Mouse (Mus musculus) naive thymus-derived CD4-positive, alpha-beta T cell, adult 2 months (primary cell): ENCODE results near the gene Spsb2.
"Not testable (repeated sequence)": the region's sequence is repeated elsewhere in the genome, so short reads cannot be mapped to it uniquely, and the experiment has no call there.

Experiments
- DNase-seq: peaks from one replicate; pipeline ENCODE4 v3.0.0-alpha.2; 2011; ENCODE audit warnings: low read depth

Gene Spsb2

DNA sequence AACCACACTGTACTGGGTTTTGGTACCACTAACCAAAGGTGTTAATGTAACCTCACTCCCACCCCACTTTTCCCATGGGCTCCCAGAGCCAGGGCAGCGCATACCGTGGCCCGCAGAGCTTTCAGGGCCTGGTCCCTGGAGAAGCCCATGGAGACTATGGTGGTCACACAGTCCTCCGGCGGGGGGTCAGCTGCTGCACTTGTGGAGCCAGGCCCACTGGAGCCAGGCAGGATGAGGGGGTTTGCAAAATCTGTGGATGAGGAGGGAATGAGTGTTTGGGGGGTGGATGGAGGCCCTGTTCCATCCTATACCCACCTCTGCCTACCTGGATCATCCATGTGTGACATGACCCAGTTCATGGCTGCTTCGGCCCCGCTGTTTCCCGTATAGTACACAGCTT, 9.1 kb downstream of the Spsb2 start:
- no peak for DNase-seq

DNA sequence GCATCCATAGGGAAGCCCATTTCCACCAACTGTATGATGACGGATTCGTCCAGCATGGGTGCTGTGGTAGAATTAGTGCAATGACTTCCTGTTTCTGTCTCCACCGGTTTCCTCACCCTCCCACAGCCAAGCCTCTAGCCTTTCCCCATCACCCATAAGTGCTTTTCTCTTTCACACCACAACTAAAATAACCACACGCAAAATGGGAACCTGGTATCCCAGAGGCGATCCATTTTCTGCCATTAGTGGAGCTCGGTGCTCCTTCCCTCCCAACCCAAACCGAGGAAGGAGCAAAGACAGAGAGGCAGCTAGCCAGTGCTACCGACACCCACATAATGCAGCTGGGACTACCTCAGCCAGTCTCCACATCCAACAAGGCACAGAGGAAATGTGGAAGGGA, 9.5 kb downstream of the Spsb2 start:
- no peak for DNase-seq

DNA sequence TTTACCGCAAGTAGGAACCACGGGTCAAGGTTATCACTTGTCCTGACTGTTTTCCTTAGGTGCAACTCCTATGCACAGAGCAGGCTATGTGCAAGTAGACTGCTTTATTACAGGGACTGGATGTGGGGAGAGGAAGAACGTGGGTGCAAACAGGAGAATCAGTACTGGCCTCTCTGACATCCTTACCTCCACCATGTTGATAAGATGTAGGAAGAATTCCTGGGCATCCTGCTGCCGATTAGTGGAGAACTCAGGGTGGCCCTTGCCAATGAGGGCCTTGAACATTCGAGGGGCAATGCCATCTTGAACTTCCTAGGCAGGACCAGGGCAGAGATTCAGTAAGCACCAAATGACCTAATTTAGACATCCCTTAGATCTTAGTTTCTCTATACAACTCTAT, 12.4 kb downstream of the Spsb2 start:
- no peak for DNase-seq

DNA sequence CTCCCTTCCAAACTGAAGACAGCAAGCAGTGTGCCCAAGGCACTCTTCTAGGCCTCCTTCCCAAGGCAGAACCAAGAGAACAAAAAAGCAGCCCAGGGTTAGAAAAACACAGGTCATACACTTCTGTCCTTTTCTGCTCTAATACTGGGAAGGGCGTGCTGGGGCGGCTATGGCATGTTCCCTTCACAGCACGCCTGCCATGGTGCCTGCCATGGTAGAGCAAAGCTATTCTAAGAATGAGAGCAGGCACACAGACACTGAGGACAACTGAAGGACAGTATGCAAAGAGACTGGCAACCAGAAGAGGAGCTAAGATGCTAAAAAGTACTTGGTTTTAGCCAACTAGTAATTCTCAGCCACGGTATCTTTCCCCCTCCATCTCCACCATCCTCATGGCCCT, 13.6 kb downstream of the Spsb2 start:
- DNase-seq: no peak

DNA sequence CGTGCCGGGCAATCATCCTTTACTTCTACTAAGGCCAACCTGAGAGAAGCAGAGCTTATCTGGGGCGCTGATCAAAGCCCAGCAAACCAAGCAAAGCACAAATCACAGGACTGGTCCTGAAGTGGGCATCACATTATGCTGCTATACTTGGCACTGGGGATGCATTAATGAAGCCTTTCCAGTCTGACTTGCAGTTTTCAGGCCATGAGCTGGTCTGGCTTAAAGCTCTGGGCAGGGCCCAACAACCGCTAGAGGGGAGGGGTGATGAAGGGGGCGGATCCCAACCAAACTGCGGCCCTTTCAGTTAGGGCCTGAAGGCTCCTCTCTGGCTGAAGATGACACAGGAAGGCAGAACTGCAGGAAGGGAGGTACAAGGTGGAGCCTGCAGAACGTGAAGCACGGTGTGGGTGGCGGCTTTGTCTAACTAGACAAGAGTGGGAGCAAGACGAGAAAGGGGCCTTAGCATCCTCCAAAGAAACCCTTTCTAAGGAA, 19.7 kb downstream of the Spsb2 start:
- DNase-seq: peak; percentile 50

DNA sequence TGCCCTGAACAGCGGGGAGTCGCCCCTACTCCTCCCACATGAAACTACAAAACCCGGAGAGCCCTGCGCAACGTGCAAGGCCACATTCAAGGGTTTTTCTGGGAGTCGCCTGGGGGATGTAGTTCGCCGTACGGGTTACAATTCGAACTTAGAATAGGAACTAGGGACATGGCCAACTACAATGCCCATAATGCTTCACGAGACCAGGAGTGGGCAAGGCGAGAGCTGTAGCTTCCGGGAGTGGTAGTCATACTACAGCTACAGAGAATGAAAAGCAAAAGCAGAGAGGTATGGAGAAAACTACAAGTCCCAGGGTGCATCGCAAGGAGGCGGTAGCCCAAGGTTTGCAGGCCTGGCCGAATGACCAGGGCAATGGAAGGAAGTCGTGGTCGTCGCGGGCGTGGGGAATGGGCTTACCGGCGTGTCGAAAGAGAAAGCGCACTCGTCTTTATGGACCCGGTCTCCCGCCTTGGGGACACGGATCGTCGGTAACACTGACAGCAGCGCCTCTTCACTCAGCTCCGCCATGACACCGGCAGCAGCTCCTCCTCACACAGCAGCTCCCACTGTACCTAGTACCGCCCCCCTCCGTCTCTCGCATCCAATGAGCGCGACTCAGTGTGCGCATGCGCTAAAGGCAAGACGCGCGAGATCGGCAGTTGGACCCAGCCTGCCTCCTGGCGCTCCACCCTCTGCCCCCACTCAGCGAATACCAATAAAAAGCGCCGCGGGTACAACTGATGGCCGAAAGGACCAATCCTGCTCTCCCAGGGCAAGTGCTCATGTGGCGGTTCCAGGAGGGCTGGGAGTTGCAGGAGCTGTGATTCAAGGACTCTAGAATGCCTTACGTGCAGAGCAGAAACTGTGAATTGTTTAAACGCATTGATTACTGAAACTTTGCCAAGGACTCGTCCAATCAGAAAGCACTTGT, 20.7 kb downstream of the Spsb2 start, which contains the start of the genes Usp5 and Cdca3:
Gene Usp5, minus strand, starts transcription at position 617 of the 931 bp plus-strand sequence.
Gene Cdca3, plus strand, starts transcription at position 680 of the 931 bp plus-strand sequence.
- DNase-seq: peak; percentile 99

DNA sequence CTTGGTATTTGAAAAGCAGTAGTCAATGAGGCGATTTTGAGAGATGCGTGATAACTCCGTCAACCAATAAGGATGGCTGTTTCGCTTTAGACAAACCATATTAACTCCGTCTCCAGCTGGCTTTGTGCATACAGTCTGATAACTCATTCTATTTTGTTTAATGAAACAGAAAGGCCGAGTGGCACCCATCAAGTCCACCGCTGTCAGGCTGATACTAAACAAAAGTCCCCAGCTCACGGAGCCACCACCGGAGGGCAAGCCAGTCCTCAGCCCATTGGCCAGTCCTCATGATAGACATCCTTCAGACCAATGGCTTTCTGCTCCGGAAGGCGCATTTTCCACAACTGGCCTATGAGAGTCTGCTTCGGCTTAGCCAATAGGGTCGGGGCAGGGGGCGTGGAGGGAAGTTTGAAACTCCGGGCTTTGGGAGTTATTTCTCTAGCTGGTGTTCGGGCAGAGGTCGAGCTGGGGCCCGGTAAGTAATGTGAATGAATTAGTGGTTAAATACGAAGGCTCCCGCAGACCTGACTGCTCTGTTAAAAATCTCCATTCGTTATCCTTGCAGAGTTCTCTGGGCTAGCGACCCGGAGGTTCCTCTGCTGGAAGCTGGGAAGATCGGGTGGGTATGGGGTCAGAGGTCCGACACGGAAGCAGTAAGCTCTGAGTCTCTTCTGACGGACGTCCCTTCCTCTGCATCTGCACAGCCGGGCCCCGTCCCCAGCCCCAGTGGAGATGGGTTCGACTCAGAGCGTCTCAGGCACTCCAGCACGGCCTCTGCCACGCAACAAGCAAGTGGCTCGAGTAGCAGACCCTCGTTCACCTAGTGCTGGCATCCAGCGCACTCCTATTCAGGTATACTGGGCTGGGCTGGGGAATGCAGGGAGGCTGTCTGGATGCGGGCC, 21.6 kb downstream of the Spsb2 start:
- DNase-seq: peak; percentile 95

DNA sequence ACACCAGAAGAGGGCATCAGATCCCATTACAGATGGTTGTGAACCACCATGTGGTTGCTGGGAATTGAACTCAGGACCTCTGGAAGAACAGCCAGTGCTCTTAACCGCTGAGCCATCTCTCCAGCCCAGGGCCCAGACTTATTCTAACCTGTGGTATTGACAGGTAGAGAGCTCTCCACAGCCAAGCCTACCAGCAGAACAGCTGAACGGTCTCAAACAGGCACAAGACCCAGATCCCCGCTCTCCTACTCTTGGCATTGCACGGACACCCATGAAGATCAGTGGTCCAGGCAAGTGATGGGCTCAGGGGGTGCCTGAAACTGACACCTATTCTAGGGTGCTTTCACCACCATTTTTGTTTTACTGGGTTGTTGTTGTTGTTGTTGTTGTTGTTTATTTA, 22.7 kb downstream of the Spsb2 start:
- DNase-seq: not testable (repeated sequence)

DNA sequence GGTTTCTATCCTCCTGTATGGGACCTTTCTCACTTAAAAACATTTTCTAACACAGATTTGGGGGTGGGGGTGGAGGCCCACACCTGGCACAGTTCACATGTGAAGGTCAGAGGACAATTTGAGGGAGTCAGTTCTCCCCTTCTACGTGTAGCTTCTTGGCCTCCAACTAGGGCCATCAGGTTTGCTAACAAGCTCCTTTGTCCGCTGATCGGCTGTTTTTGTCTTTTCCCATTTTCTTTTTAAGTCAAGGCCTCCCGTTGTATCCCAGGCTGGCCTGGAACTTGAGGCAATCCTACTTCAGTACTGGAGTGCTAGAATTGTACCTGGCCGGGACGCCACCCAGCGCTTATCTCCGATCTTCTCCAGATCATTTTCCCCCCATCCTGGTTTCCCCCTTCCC, 23.2 kb downstream of the Spsb2 start:
- no peak for DNase-seq

DNA sequence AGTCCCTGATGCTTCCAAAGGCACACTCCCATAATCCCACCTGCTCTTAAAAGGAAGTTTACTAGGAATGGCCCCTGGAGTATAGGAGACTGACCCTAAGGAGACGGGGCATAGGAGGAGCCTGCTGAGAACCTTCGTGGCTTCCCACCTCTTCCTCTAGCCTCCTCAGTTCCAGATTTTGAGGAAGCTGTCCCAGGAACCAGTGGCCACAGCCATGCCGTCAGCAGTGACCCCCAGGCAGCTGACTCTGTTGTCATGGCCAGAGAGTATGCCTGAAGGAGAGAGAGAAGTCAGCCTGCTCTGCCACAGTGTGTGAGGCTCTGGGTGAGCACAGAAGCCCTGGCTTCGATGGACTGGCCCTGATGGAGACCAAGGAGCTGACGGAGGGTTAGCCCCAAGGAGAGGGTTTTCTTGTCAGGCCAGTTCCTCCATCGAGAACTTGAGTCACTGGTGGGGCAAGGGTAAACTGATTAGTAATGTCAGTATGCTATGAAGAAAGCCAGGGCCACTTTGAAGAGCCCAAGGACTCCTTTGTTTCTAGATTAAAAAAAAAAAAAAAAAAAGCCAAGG, 26.1 kb downstream of the Spsb2 start:
- no peak for DNase-seq

DNA sequence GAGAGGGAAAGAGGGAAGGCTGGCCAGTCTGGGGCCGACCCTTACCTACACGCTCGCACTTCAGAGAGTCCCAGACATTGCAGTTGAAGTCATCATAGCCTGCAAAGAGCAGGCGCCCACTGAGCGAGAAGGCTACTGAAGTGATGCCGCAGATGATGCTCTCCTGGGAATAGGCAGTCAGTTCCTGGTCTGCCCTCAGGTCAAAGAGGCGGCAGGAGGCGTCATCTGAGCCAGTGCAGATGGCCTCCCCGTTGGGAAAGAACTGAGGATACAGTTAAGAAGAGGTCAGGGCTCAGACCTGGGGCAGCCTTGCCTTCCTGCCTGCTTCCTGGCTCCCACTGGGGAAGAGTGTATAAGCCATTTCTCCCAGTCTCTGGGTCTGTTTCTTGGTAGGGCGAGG, 27.1 kb downstream of the Spsb2 start:
- DNase-seq: no peak

DNA sequence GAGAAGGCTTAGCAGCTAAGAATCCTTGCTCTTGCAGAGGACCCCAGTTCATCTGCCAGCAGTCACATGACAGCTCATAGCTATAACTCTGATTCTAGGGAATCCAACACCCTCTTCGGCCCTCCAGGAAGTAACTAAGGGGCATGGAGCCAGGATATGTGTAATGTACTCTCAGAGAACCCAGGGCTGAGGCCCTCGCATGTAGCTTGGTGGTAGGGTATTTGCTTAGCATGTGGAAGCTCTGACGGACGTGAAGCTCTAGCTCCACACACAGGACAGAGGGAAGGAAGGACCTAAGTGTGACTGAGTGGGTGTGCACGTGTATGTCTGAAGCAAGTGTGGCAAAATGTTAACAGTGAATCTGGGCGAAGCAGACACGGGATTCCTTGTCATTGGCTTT, 27.9 kb downstream of the Spsb2 start:
- no peak for DNase-seq

DNA sequence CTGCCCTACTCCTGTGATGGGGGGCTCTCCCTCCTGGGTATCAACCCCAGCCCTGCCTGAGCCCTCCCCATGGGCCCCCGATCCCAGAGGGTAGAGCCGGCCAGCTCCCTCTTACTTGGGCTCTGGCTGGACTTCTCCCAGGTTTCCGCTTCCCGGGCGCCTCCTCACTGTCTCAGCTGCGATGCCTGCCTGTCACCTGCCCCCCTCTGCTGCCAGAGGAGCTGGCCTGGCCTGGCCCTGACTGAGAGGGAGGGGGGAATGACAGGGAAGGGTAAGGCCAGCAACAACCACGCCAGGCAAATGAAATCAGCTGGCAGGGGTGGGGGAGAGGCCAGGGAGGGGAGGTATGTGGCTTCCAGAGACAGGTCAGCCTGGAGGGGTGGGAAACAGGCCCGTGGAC, 31.3 kb downstream of the Spsb2 start:
- DNase-seq: no peak

DNA sequence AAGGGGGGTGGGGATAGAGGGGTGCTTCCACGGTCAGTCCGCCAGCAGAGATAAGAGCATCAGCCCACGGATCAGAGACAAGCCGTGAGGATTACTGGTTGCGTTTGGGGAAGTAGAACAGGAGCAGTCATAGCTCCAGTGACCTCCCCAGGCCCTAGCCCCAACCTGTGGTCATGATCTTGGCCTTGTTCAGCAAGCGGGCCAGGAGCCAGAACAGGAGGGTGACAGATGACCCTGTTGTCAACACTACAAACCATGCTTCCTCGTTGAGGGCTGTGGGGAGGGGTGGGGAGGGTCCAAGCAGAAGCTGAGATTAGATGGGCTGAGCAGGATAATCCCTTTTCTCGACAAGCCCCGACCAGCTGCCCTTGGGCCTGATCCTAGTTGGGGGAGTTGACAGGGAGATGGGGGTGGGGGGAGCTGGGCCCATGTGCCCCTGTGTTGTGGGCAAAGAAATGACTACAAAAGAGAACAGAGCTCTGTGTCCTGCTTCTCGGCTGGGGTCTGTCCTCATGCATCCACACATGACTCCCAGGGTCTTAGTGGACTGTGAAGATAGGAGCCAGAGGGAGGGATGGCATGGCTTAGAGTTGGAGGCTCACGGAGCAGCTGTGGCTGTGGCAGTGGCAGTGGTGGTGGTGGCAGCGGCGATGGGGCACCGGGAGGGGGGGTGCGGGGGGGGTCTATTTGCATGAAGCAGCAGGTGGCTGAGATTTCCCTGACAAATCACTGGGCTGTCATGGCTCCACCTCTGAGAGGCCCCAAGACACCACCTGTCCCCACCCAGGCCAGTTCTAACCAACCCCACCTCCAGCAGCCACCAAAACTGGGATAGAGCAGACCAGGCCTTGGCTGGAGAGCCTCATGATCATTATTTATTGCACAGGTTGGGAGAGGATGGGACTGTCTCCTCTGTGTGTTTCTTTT, 32.0 kb downstream of the Spsb2 start, which contains the start of gene Gnb3:
Gene Gnb3, minus strand, starts transcription at position 35 of the 927 bp plus-strand sequence.
- no peak for DNase-seq

DNA sequence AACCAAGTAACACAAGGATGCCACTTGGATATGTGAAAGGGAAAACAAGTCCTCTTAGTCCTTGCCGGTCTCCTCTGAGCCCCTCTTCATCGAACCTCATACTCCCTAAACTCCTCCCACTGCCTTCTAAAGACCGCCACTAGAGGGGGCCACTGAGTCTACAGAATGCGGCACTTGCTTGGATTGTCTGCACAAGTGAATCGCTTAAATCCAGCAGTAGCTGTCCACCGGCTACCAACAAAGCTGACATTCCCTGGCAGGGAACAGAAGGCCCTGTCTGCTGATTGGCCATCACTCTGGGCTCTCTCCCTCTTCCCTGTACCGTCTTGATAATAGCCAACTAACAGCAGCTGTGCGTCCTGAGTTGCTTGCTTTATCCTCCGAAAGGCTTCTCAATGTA, 38.8 kb downstream of the Spsb2 start:
- DNase-seq: peak; percentile 94

DNA sequence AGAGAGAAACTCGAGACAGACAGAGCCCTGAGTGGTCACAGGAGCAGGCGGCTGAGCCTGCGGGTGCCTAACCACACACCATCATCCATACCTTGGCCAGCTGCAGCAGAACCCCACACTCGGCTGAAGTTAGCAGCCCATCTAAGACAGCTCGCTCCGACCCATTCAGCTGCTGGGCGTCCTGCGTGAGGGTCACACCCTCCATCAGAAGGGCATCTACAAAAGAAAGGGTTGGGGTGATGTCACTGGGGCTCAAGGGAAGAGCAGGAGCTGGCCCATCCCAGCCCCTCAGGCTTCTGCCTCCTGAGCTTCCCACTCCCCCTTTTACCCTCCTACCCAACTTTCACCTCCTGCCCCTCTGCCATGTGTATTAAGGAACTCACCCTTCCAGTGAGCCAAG, 42.1 kb downstream of the Spsb2 start:
- no peak for DNase-seq

DNA sequence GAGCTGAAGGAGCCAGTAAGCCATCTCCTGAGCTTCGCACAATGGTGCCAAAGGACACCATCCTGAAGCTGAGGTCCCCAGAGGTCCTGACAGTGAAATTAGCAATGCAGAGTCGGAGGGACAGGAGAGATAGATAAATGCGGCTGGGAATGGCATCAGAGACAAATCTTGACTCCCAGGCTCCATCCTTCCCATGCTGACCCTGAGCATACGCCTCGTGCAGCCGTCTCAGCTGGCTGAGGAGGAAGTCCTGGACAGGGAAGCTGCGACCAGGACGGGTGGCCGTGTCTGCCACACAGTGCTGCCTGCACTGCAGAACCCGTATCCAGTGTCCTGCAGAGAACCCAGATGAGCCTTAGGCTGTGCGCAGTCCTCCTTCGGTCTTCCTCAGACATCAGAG, 46.2 kb downstream of the Spsb2 start:
- no peak for DNase-seq

DNA sequence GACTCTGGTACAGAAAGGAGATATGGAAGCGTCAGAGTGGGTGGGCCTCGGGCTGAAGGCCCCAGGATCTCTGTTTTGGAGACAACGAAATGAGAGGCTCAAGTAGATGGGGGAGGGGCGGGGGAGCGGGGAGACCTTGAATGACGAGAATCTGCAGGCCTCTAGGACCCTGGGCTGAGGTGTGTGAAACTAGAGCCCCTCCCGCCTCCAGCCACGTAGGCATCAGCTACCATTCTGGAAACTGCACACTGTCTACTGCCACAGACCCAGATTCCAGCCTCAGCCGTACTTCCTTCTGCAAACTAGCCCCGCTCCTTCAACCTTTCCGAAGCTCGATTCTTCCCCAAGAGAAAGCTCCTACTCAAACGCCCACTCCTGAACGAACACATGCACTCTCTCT, 47.9 kb downstream of the Spsb2 start:
- peak; percentile 40 for DNase-seq

DNA sequence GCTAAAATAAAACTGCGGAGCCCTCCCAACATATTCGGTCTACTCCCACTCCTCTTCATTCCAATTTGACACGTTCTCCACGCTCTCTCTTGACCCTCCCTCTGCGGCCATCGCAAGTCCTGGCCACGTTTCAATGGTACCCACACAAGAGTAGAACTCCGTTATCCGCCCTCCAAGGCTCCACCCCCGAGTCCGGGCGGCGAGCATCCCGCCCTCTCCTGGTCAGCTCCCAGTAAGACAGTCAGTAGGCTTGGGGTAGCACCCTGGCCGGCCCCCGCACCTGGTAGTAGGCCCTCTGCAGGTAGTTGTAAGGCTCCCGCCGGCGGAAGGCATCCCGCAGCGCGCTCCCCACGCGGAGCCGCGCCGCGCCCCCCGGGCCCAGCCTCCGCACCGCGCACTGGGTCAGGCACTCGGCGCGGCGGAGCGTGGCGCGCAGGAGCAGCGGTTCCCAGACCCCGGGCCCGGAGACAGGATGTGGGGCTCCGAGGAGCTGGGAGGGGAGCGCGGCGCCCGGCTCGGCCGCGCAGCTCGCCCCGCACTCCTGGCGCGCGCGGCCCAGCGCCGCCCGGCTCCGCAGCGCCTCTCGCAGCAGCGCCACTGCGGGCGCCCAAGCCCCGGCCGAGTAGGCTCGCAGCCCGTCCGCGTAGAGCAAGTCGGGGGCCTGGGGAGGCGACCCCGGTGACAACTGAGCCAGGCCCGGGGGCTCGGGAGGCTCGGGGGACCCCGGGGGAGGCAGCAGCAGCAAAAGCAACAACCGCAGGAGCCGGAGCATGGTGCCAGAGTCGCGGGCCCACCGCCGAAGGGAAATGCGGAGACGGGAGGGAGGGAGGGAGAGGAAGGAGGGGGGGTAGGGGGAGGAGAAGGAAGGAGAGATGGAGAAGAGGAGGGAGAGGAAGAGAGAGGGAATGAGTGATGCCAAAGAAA, 48.7 kb downstream of the Spsb2 start, which contains the start of gene P3h3:
Gene P3h3, minus strand, starts transcription at position 837 of the 924 bp plus-strand sequence.
- DNase-seq: peak; percentile 77
